Mouse (Mus musculus): ENCODE measurements around the gene Mrap. TPM values are rescaled to one million over a fixed set of nuclear protein-coding genes. Genes with fewer than 3 reads are reported as not detected.

Gene Mrap
- polyA plus RNA-seq, 1 experiment from 2014 or later = 34.0 TPM

GRCm38 (mm10) chr16:90709711-90710289 is 28.2 kb upstream of the Mrap start:
- no peak overlapping the region for H3K27ac ChIP-seq (replicated peaks)
- no peaks in the 10 kb centered on the region for H3K9me3 ChIP-seq (replicated peaks)
- no peak overlapping the region for H3K9ac ChIP-seq
- H3K36me3 ChIP-seq (replicated peaks) = no peaks in the 10 kb centered on the region
- H3K4me3 ChIP-seq (replicated peaks) = no peak overlapping the region
- H3K27me3 ChIP-seq = peaks cover 38% of the 10 kb centered on the region
- H3K4me1 ChIP-seq (replicated peaks) = no peaks in the 10 kb centered on the region
- WGBS (ENCODE audit: insufficient replicate concordance) = 54% methylated on average over 17 of the region's 17 CpGs
- no peak overlapping the region for H3K4me2 ChIP-seq
- ATAC-seq (ENCODE audit: insufficient read depth) = no peak

GRCm38 (mm10) chr16:90710313-90710712 is 27.7 kb upstream of the Mrap start:
- Histone ChIP-seq H3K4me1 (replicated peaks) (no peaks in the 10 kb centered on the region), H3K27ac (replicated peaks) (no peak overlapping the region), H3K36me3 (replicated peaks) (no peaks in the 10 kb centered on the region), H3K9me3 (replicated peaks) (no peaks in the 10 kb centered on the region), H3K4me3 (replicated peaks) (no peak overlapping the region), H3K4me2 (no peak overlapping the region), H3K9ac (no peak overlapping the region), H3K27me3 (peaks cover 38% of the 10 kb centered on the region)
- no peak for ATAC-seq (ENCODE audit: insufficient read depth)
- 63% methylated on average over 12 of the region's 12 CpGs for WGBS (ENCODE audit: insufficient replicate concordance)

DNA sequence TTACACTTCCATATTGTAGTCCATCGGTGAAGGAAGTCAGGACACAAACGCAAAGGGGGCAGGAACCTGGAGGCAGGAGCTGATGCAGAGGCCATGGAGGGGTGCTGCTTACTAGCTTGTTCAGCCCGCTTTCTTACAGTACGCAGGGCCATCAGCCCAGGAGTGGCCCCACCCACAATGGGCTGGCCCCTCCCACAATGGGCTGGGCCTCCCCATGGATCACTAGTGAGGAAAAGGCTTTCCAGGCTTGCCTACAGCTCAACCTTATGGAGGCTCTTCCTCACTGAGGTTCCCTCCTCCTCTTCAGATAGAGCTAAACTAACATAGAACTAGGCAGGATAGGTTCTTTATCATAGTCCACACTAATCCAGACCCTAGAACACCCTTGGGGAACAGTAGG is 14.0 kb upstream of the Mrap start:
- WGBS (ENCODE audit: insufficient replicate concordance) = 94% methylated on average over 4 of the region's 4 CpGs

GRCm38 (mm10) chr16:90726600-90727227 is 11.3 kb upstream of the Mrap start:
- Histone ChIP-seq H3K4me3 (replicated peaks) (peak overlapping the region; percentile 85), H3K4me2 (peak overlapping the region; percentile 91), H3K27me3 (0 out of 2 replicates have a peak, but pooled peaks cover 3% of the 10 kb centered on the region), H3K9ac (peak overlapping the region; percentile 86), H3K27ac (replicated peaks) (peak overlapping the region; percentile 79), H3K36me3 (replicated peaks) (peaks cover 33% of the 10 kb centered on the region), H3K4me1 (replicated peaks) (peaks cover 45% of the 10 kb centered on the region), H3K9me3 (replicated peaks) (no peaks in the 10 kb centered on the region)
- 2% methylated on average over 38 of the region's 38 CpGs for WGBS (ENCODE audit: insufficient replicate concordance)
- ATAC-seq (ENCODE audit: insufficient read depth) = peak; percentile 53

More for the DNA sequence above, 14.0 kb upstream of the Mrap start:
- H3K27me3 ChIP-seq = 0 out of 2 replicates have a peak, but pooled peaks cover under 1% of the 10 kb centered on the region
- H3K9me3 ChIP-seq (replicated peaks) = no peaks in the 10 kb centered on the region
- no peak overlapping the region for H3K4me3 ChIP-seq (replicated peaks)
- no peak overlapping the region for H3K9ac ChIP-seq
- no peak for ATAC-seq (ENCODE audit: insufficient read depth)
- H3K27ac ChIP-seq (replicated peaks) = no peak overlapping the region
- H3K4me2 ChIP-seq = no peak overlapping the region
- H3K36me3 ChIP-seq (replicated peaks) = peaks cover 55% of the 10 kb centered on the region
- H3K4me1 ChIP-seq (replicated peaks) = peaks cover 45% of the 10 kb centered on the region

GRCm38 (mm10) chr16:90727233-90728115 is 10.5 kb upstream of the Mrap start, which contains the start of gene Mis18a:
Gene Mis18a (minus strand): TSS chr16:90727404.
- Histone ChIP-seq H3K4me3 (replicated peaks) (peak within 1 kb of the TSS; percentile 85), H3K4me1 (replicated peaks) (peaks cover 45% of the 10 kb centered on the region), H3K4me2 (peak within 1 kb of the TSS; percentile 91), H3K9ac (peak within 1 kb of the TSS; percentile 86), H3K36me3 (replicated peaks) (peaks cover 26% of the 10 kb centered on the region), H3K27ac (replicated peaks) (peak within 1 kb of the TSS; percentile 79), H3K27me3 (0 out of 2 replicates have a peak, but pooled peaks cover 3% of the 10 kb centered on the region), H3K9me3 (replicated peaks) (no peaks in the 10 kb centered on the region)
- 2% methylated on average over 53 of the region's 53 CpGs for WGBS (ENCODE audit: insufficient replicate concordance)
- peak; percentile 96 for ATAC-seq (ENCODE audit: insufficient read depth)

GRCm38 (mm10) chr16:90735611-90736010 is 2.4 kb upstream of the Mrap start:
- H3K27ac ChIP-seq (replicated peaks) = no peak overlapping the region
- H3K36me3 ChIP-seq (replicated peaks) = no peaks in the 10 kb centered on the region
- H3K9me3 ChIP-seq (replicated peaks) = no peaks in the 10 kb centered on the region
- no peaks in the 10 kb centered on the region for H3K27me3 ChIP-seq
- WGBS (ENCODE audit: insufficient replicate concordance) = 54% methylated on average over 4 of the region's 4 CpGs
- no peak overlapping the region for H3K4me3 ChIP-seq (replicated peaks)
- H3K4me1 ChIP-seq (replicated peaks) = peaks cover 42% of the 10 kb centered on the region
- H3K4me2 ChIP-seq = no peak overlapping the region
- ATAC-seq (ENCODE audit: insufficient read depth) = no peak
- no peak overlapping the region for H3K9ac ChIP-seq

- Histone ChIP-seq H3K4me3 (replicated peaks) (no peak overlapping the region), H3K27ac (replicated peaks) (peak overlapping the region; percentile 57), H3K4me1 (replicated peaks) (peaks cover 52% of the 10 kb centered on the region), H3K36me3 (replicated peaks) (no peaks in the 10 kb centered on the region), H3K27me3 (no peaks in the 10 kb centered on the region), H3K9me3 (replicated peaks) (no peaks in the 10 kb centered on the region), H3K4me2 (no peak overlapping the region; the same call in 1 of the 2 replicates), H3K9ac (no peak overlapping the region)
- ATAC-seq (ENCODE audit: insufficient read depth) = no peak; the same call in 1 of the 2 replicates
- 53% methylated on average over 10 of the region's 10 CpGs for WGBS (ENCODE audit: insufficient replicate concordance)
Measured at GRCm38 (mm10) chr16:90736672-90737270, 1.2 kb upstream of the Mrap start.

- Histone ChIP-seq H3K9me3 (replicated peaks) (no peaks in the 10 kb centered on the region), H3K9ac (no peak overlapping the region), H3K36me3 (replicated peaks) (peaks cover 54% of the 10 kb centered on the region), H3K4me3 (replicated peaks) (no peak overlapping the region), H3K27me3 (no peaks in the 10 kb centered on the region), H3K27ac (replicated peaks) (no peak overlapping the region), H3K4me1 (replicated peaks) (peaks cover 52% of the 10 kb centered on the region), H3K4me2 (no peak overlapping the region)
- 50% methylated on average over 6 of the region's 6 CpGs for WGBS (ENCODE audit: insufficient replicate concordance)
- ATAC-seq (ENCODE audit: insufficient read depth) = no peak
Measured at GRCm38 (mm10) chr16:90747143-90747542, 9.1 kb downstream of the Mrap start.

- Histone ChIP-seq H3K36me3 (replicated peaks) (peaks cover 62% of the 10 kb centered on the region), H3K27ac (replicated peaks) (no peak overlapping the region), H3K9me3 (replicated peaks) (no peaks in the 10 kb centered on the region), H3K4me2 (no peak overlapping the region), H3K4me1 (replicated peaks) (peaks cover 44% of the 10 kb centered on the region), H3K9ac (no peak overlapping the region), H3K27me3 (no peaks in the 10 kb centered on the region), H3K4me3 (replicated peaks) (no peak overlapping the region)
- ATAC-seq (ENCODE audit: insufficient read depth) = no peak
- 76% methylated on average over 7 of the region's 7 CpGs for WGBS (ENCODE audit: insufficient replicate concordance)
Measured at GRCm38 (mm10) chr16:90748169-90748568, 10.2 kb downstream of the Mrap start.

- H3K36me3 ChIP-seq (replicated peaks) = peaks cover 83% of the 10 kb centered on the region
- H3K27ac ChIP-seq (replicated peaks) = no peak overlapping the region
- H3K4me1 ChIP-seq (replicated peaks) = peaks cover 22% of the 10 kb centered on the region
- no peak for ATAC-seq (ENCODE audit: insufficient read depth)
- H3K27me3 ChIP-seq = no peaks in the 10 kb centered on the region
- H3K4me3 ChIP-seq (replicated peaks) = no peak overlapping the region
- H3K4me2 ChIP-seq = no peak overlapping the region
- no peak overlapping the region for H3K9ac ChIP-seq
- H3K9me3 ChIP-seq (replicated peaks) = no peaks in the 10 kb centered on the region
- WGBS (ENCODE audit: insufficient replicate concordance) = 79% methylated on average over 13 of the region's 13 CpGs
Measured at GRCm38 (mm10) chr16:90753386-90753941, 15.5 kb downstream of the Mrap start.

Measured in liver, embryonic 15.5 days (tissue).